Mouse (Mus musculus): ENCODE measurements around the gene Fkbp5. TPM values are rescaled to one million over a fixed set of nuclear protein-coding genes. Genes with fewer than 3 reads are reported as not detected.
A peak's percentile ranks its signal among the peaks of the same experiment; 100 is the strongest.

Gene Fkbp5
- polyA plus RNA-seq, 1 experiment from 2014 or later, result 16.2 TPM

GRCm38 (mm10) chr17:28521071-28521726 lies 3.9 kb upstream of the Fkbp5 start:
- H3K27me3 ChIP-seq (ENCODE audit: insufficient read depth, low read length), result no peaks in the 10 kb centered on the region
- H3K4me1 ChIP-seq (replicated peaks; ENCODE audit: insufficient read depth, low read length), result peaks cover 20% of the 10 kb centered on the region
- H3K27ac ChIP-seq, result no peak overlapping the region
- no peaks in the 10 kb centered on the region for H3K36me3 ChIP-seq (ENCODE audit: insufficient read depth, low read length)
- DNase-seq (ENCODE audit: low spot score) (no peak), ATAC-seq (replicated peaks; ENCODE audit: low FRiP score, low read depth) (no peak)
- no peak for TF ChIP-seq CTCF (IDR thresholded peaks at IDR 0.05; ENCODE audit: low read depth)
- H3K9ac ChIP-seq (ENCODE audit: low read depth, low read length), result no peak overlapping the region
- H3K4me3 ChIP-seq (replicated peaks; ENCODE audit: low read depth, low read length), result no peak overlapping the region
- no peaks in the 10 kb centered on the region for H3K9me3 ChIP-seq (replicated peaks; ENCODE audit: low read length)
- 62% methylated on average over 5 of the region's 5 CpGs for WGBS
- H3K4me2 ChIP-seq (ENCODE audit: low read length), result no peak overlapping the region

- Histone ChIP-seq H3K4me3 (replicated peaks; ENCODE audit: low read depth, low read length) (no peak overlapping the region), H3K27ac (no peak overlapping the region), H3K4me1 (replicated peaks; ENCODE audit: insufficient read depth, low read length) (peaks cover 26% of the 10 kb centered on the region), H3K4me2 (ENCODE audit: low read length) (no peak overlapping the region), H3K27me3 (ENCODE audit: insufficient read depth, low read length) (no peaks in the 10 kb centered on the region), H3K9ac (ENCODE audit: low read depth, low read length) (no peak overlapping the region), H3K9me3 (replicated peaks; ENCODE audit: low read length) (no peaks in the 10 kb centered on the region), H3K36me3 (ENCODE audit: insufficient read depth, low read length) (no peaks in the 10 kb centered on the region)
- ATAC-seq (replicated peaks; ENCODE audit: low FRiP score, low read depth) (no peak), DNase-seq (ENCODE audit: low spot score) (no peak)
- 88% methylated on average over 4 of the region's 4 CpGs for WGBS
- TF ChIP-seq CTCF (IDR thresholded peaks at IDR 0.05; ENCODE audit: low read depth), result no peak
Observed at GRCm38 (mm10) chr17:28520561-28520960, 3.2 kb upstream of the Fkbp5 start.

DNA sequence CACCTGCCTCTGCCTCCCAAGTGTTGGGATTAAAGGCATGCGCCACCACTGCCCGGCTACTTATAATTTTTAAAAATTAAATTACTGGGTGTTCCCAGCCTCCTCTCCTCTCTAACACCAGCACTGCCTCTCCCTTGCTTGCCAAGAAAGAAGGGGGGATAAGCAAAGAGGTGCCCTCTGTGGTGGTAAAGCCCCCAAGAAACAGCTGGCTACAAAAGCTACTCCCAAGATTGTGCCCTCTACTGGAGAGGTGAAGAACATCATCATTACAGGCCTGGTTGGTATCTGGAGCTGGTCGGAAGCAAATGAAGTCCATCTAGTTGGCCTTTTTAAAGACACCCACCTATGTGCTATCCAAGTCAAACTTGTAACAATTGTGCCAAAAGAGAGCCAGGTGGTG lies 2.5 kb upstream of the Fkbp5 start:
- Histone ChIP-seq H3K9me3 (replicated peaks; ENCODE audit: low read length) (no peaks in the 10 kb centered on the region), H3K4me2 (ENCODE audit: low read length) (no peak overlapping the region), H3K27ac (no peak overlapping the region), H3K4me1 (replicated peaks; ENCODE audit: insufficient read depth, low read length) (peaks cover 27% of the 10 kb centered on the region), H3K4me3 (replicated peaks; ENCODE audit: low read depth, low read length) (no peak overlapping the region), H3K9ac (ENCODE audit: low read depth, low read length) (no peak overlapping the region), H3K36me3 (ENCODE audit: insufficient read depth, low read length) (no peaks in the 10 kb centered on the region), H3K27me3 (ENCODE audit: insufficient read depth, low read length) (no peaks in the 10 kb centered on the region)
- WGBS, result 92% methylated on average over 3 of the region's 3 CpGs
- TF ChIP-seq CTCF (IDR thresholded peaks at IDR 0.05; ENCODE audit: low read depth), result peak; percentile 58
- DNase-seq (ENCODE audit: low spot score), result no peak
- ATAC-seq (replicated peaks; ENCODE audit: low FRiP score, low read depth), result no peak

DNA sequence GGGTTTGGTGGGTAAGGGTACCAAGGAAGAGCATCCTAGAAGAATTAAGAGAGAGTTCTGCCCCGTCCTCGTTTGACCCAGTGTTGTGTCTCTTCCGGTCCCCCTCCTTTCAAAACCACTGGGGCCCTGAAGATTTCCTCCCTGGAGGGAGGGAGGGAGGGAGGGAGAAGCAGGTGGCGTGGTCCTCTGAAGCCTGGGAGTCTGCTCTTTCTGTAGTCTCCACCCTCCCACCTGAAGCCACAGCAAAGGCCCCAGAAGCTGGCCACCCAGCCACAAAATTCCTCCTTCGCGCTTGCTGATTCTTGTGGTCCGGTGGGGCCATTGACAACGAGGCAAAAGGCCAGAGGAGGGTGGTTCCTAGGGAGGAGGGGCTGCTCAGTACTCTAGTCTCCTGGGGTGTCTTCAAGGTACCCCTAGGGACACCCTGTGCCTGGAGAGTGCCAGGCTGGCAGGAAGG lies 1.3 kb upstream of the Fkbp5 start:
- no peaks in the 10 kb centered on the region for H3K9me3 ChIP-seq (replicated peaks; ENCODE audit: low read length)
- peak overlapping the region; percentile 89 for H3K27ac ChIP-seq
- ATAC-seq (replicated peaks; ENCODE audit: low FRiP score, low read depth), result no peak
- DNase-seq (ENCODE audit: low spot score), result no peak
- peak overlapping the region; percentile 82 for H3K4me2 ChIP-seq (ENCODE audit: low read length)
- H3K4me1 ChIP-seq (replicated peaks; ENCODE audit: insufficient read depth, low read length), result peaks cover 29% of the 10 kb centered on the region
- H3K36me3 ChIP-seq (ENCODE audit: insufficient read depth, low read length), result no peaks in the 10 kb centered on the region
- no peak for TF ChIP-seq CTCF (IDR thresholded peaks at IDR 0.05; ENCODE audit: low read depth)
- peak overlapping the region; percentile 66 for H3K9ac ChIP-seq (ENCODE audit: low read depth, low read length)
- H3K4me3 ChIP-seq (replicated peaks; ENCODE audit: low read depth, low read length), result peak overlapping the region; percentile 36; the same call in 1 of the 2 replicates
- 15% methylated on average over 8 of the region's 8 CpGs for WGBS
- H3K27me3 ChIP-seq (ENCODE audit: insufficient read depth, low read length), result no peaks in the 10 kb centered on the region

DNA sequence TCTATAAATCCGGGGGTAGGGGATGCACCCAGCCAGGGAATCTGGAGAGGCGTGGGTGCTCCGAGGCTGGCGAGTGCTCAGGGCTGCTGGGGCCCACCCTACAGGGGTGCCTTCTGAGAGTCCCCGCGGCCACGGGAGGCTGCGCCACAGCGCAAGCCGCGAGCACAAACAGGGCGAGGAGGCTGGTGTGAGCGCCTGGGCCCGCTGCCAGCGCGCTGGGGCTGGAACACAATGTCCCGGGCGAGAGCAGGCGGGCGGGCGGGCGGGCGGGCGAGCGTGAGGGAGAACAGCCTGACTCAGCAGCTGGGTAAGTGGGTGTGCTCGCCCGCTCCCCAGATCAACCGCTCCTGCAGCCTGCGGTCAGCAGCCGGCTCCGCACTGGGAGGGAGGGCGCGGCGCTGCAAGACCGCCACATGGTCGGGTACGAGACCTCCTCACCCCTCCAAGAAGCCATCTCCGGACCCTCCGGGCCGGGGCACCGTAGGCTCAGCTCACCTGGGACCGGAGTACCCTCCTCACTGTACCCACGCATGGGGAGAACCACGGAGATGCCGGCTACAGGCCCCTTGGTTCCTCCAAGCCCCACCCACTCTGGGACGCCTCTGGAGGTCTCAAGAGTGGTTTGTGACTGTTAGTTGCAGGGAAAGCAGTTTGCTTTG lies 758 bp upstream of the Fkbp5 start:
- DNase-seq (ENCODE audit: low spot score) (peak; percentile 84), ATAC-seq (replicated peaks; ENCODE audit: low FRiP score, low read depth) (peak; percentile 78)
- TF ChIP-seq CTCF (IDR thresholded peaks at IDR 0.05; ENCODE audit: low read depth), result no peak
- Histone ChIP-seq H3K27me3 (ENCODE audit: insufficient read depth, low read length) (no peaks in the 10 kb centered on the region), H3K4me1 (replicated peaks; ENCODE audit: insufficient read depth, low read length) (peaks cover 29% of the 10 kb centered on the region), H3K9ac (ENCODE audit: low read depth, low read length) (peak overlapping the region; percentile 66), H3K36me3 (ENCODE audit: insufficient read depth, low read length) (no peaks in the 10 kb centered on the region), H3K4me2 (ENCODE audit: low read length) (peak overlapping the region; percentile 82), H3K9me3 (replicated peaks; ENCODE audit: low read length) (no peaks in the 10 kb centered on the region), H3K4me3 (replicated peaks; ENCODE audit: low read depth, low read length) (peak overlapping the region; percentile 36), H3K27ac (peak overlapping the region; percentile 89)
- WGBS, result 1% methylated on average over 45 of the region's 46 CpGs

GRCm38 (mm10) chr17:28516881-28517280 lies 446 bp downstream of the Fkbp5 start:
- no peak for DNase-seq (ENCODE audit: low spot score)
- H3K36me3 ChIP-seq (ENCODE audit: insufficient read depth, low read length), result no peaks in the 10 kb centered on the region
- TF ChIP-seq CTCF (IDR thresholded peaks at IDR 0.05; ENCODE audit: low read depth), result no peak
- peaks cover 34% of the 10 kb centered on the region for H3K4me1 ChIP-seq (replicated peaks; ENCODE audit: insufficient read depth, low read length)
- H3K9ac ChIP-seq (ENCODE audit: low read depth, low read length), result no peak overlapping the region
- 0 out of 2 replicates have a peak overlapping the region, but pooled peaks have one; percentile 32 for H3K27ac ChIP-seq
- H3K9me3 ChIP-seq (replicated peaks; ENCODE audit: low read length), result no peaks in the 10 kb centered on the region
- no peak overlapping the region for H3K4me3 ChIP-seq (replicated peaks; ENCODE audit: low read depth, low read length)
- ATAC-seq (replicated peaks; ENCODE audit: low FRiP score, low read depth), result no peak
- H3K4me2 ChIP-seq (ENCODE audit: low read length), result no peak overlapping the region
- H3K27me3 ChIP-seq (ENCODE audit: insufficient read depth, low read length), result no peaks in the 10 kb centered on the region
- whole genome bisulfite sequencing, result 82% methylated on average over 4 of the region's 4 CpGs

All from kidney, postnatal 0 days (tissue).